Mouse (Mus musculus) lung, adult 2 months (tissue): Measurements from ENCODE around the gene Ltb.

Experiments
- CTCF ChIP-seq: fragments of 200-500 bp; IDR thresholded peaks from 2 replicates; pipeline ENCODE4 v1.5.1; 2011; ENCODE audit warnings: mild to moderate bottlenecking, low read length, control low read depth; ENCODE audit not compliant: insufficient read depth
- POLR2A ChIP-seq: fragments of 200-500 bp; IDR thresholded peaks from 2 replicates; pipeline ENCODE4 v1.6.1; 2011; ENCODE audit warnings: low read depth, mild to moderate bottlenecking, control low read depth, low read length, borderline replicate concordance; ENCODE audit errors: extremely low read depth

DNA sequence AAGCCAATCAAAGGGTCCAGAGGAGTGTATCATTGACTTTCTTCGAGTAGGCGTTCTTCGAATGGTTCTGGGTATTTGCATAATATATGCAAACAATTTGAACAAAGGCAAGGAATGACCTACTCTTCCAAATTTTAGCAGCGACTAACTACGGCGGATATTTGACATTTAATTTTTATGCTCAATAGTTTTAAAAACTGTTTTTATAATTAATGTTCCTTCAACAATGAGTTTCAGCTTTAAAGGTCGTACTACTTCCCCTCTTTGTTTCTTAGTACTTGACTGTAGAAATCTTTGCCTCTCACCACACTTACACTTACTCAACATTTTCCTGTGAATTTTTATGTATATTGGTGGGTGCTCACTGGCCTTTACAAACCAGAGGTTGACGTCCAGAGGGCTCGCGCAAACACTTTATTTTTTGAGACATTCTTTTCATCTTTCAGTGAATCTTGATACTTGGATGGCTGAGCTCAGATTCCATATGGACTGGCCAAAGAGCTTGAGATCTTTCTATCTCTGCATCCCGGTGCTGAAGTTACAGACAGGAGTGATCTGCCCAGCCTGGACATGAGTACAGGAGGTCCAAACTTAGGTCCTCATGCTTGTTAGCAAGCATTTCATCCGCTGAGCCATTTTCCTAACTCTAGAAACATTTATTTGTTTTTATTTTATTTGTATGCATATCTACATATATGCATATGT lies 28.6 kb upstream of the Ltb start:
- no peak for TF ChIP-seq CTCF
- TF ChIP-seq POLR2A, result no peak
